Mouse (Mus musculus): ENCODE data around the gene Tepp. TPM values are rescaled to one million over a fixed set of nuclear protein-coding genes. Genes with fewer than 3 reads are reported as not detected.

Tepp gene
- polyA plus RNA-seq, 1 experiment: 2.1 TPM

- H3K36me3 ChIP-seq (ENCODE audit: control insufficient read depth, insufficient read depth, low read length): no peaks in the 10 kb centered on the region
- no peak for DNase-seq
- no peaks in the 10 kb centered on the region for H3K27me3 ChIP-seq (ENCODE audit: control insufficient read depth, insufficient read depth, low read length)
- no peak overlapping the region for H3K27ac ChIP-seq (ENCODE audit: control insufficient read depth, insufficient read depth, low read length)
- TF ChIP-seq CTCF (IDR thresholded peaks at IDR 0.05; ENCODE audit: borderline replicate concordance, control insufficient read depth, extremely low read depth, insufficient read depth, low read length, poor library complexity): no peak
- no peak for TF ChIP-seq POLR2A (IDR thresholded peaks at IDR 0.05; ENCODE audit: control insufficient read depth, extremely low read depth, insufficient read depth, low read length, poor library complexity)
- no peaks in the 10 kb centered on the region for H3K4me1 ChIP-seq (replicated peaks; ENCODE audit: control insufficient read depth, insufficient read depth, low read length)
- 80% methylated on average over 18 of the region's 18 CpGs for WGBS
- no peak overlapping the region for H3K4me3 ChIP-seq (ENCODE audit: control insufficient read depth, insufficient read depth, low read length)
Observed at GRCm38 (mm10) chr8:95312836-95313235, 2.5 kb downstream of the Tepp start.

GRCm38 (mm10) chr8:95313857-95314256 lies 3.5 kb downstream of the Tepp start:
- Histone ChIP-seq H3K27me3 (ENCODE audit: control insufficient read depth, insufficient read depth, low read length) (no peaks in the 10 kb centered on the region), H3K27ac (ENCODE audit: control insufficient read depth, insufficient read depth, low read length) (no peak overlapping the region), H3K4me3 (ENCODE audit: control insufficient read depth, insufficient read depth, low read length) (no peak overlapping the region), H3K36me3 (ENCODE audit: control insufficient read depth, insufficient read depth, low read length) (no peaks in the 10 kb centered on the region), H3K4me1 (replicated peaks; ENCODE audit: control insufficient read depth, insufficient read depth, low read length) (no peaks in the 10 kb centered on the region)
- WGBS: 95% methylated on average over 6 of the region's 6 CpGs
- TF ChIP-seq CTCF (IDR thresholded peaks at IDR 0.05; ENCODE audit: borderline replicate concordance, control insufficient read depth, extremely low read depth, insufficient read depth, low read length, poor library complexity) (no peak), POLR2A (IDR thresholded peaks at IDR 0.05; ENCODE audit: control insufficient read depth, extremely low read depth, insufficient read depth, low read length, poor library complexity) (no peak)
- DNase-seq: no peak

- peaks cover under 1% of the 10 kb centered on the region; the same call in 1 of the 2 replicates for H3K4me1 ChIP-seq (replicated peaks; ENCODE audit: control insufficient read depth, insufficient read depth, low read length)
- no peak overlapping the region for H3K27ac ChIP-seq (ENCODE audit: control insufficient read depth, insufficient read depth, low read length)
- no peaks in the 10 kb centered on the region for H3K27me3 ChIP-seq (ENCODE audit: control insufficient read depth, insufficient read depth, low read length)
- no peak overlapping the region for H3K4me3 ChIP-seq (ENCODE audit: control insufficient read depth, insufficient read depth, low read length)
- WGBS: 60% methylated on average over 2 of the region's 2 CpGs
- no peak for TF ChIP-seq CTCF (IDR thresholded peaks at IDR 0.05; ENCODE audit: borderline replicate concordance, control insufficient read depth, extremely low read depth, insufficient read depth, low read length, poor library complexity)
- TF ChIP-seq POLR2A (IDR thresholded peaks at IDR 0.05; ENCODE audit: control insufficient read depth, extremely low read depth, insufficient read depth, low read length, poor library complexity): no peak
- H3K36me3 ChIP-seq (ENCODE audit: control insufficient read depth, insufficient read depth, low read length): no peaks in the 10 kb centered on the region
- DNase-seq: no peak
Observed at GRCm38 (mm10) chr8:95314707-95315106, 4.3 kb downstream of the Tepp start.

GRCm38 (mm10) chr8:95315350-95315749 lies 5.0 kb downstream of the Tepp start:
- WGBS: 97% methylated on average over 1 of the region's 1 CpGs
- no peaks in the 10 kb centered on the region for H3K27me3 ChIP-seq (ENCODE audit: control insufficient read depth, insufficient read depth, low read length)
- no peak for TF ChIP-seq POLR2A (IDR thresholded peaks at IDR 0.05; ENCODE audit: control insufficient read depth, extremely low read depth, insufficient read depth, low read length, poor library complexity)
- no peak for TF ChIP-seq CTCF (IDR thresholded peaks at IDR 0.05; ENCODE audit: borderline replicate concordance, control insufficient read depth, extremely low read depth, insufficient read depth, low read length, poor library complexity)
- H3K27ac ChIP-seq (ENCODE audit: control insufficient read depth, insufficient read depth, low read length): no peak overlapping the region
- no peak for DNase-seq
- no peaks in the 10 kb centered on the region for H3K36me3 ChIP-seq (ENCODE audit: control insufficient read depth, insufficient read depth, low read length)
- H3K4me3 ChIP-seq (ENCODE audit: control insufficient read depth, insufficient read depth, low read length): no peak overlapping the region
- peaks cover 6% of the 10 kb centered on the region for H3K4me1 ChIP-seq (replicated peaks; ENCODE audit: control insufficient read depth, insufficient read depth, low read length)

- H3K27me3 ChIP-seq (ENCODE audit: control insufficient read depth, insufficient read depth, low read length): no peaks in the 10 kb centered on the region
- peak overlapping the region; percentile 34 for H3K4me3 ChIP-seq (ENCODE audit: control insufficient read depth, insufficient read depth, low read length)
- H3K27ac ChIP-seq (ENCODE audit: control insufficient read depth, insufficient read depth, low read length): no peak overlapping the region
- peaks cover 10% of the 10 kb centered on the region for H3K4me1 ChIP-seq (replicated peaks; ENCODE audit: control insufficient read depth, insufficient read depth, low read length)
- peak; percentile 26; the same call in 1 of the 2 replicates for TF ChIP-seq CTCF (IDR thresholded peaks at IDR 0.05; ENCODE audit: borderline replicate concordance, control insufficient read depth, extremely low read depth, insufficient read depth, low read length, poor library complexity)
- TF ChIP-seq POLR2A (IDR thresholded peaks at IDR 0.05; ENCODE audit: control insufficient read depth, extremely low read depth, insufficient read depth, low read length, poor library complexity): no peak
- WGBS: 4% methylated on average over 41 of the region's 41 CpGs
- peaks cover under 1% of the 10 kb centered on the region; the same call in 1 of the 2 replicates for H3K36me3 ChIP-seq (ENCODE audit: control insufficient read depth, insufficient read depth, low read length)
- DNase-seq: peak; percentile 88
Observed at GRCm38 (mm10) chr8:95320224-95321139, 10.1 kb downstream of the Tepp start.

GRCm38 (mm10) chr8:95323201-95323600 lies 12.8 kb downstream of the Tepp start:
- H3K27me3 ChIP-seq (ENCODE audit: control insufficient read depth, insufficient read depth, low read length): no peaks in the 10 kb centered on the region
- TF ChIP-seq POLR2A (IDR thresholded peaks at IDR 0.05; ENCODE audit: control insufficient read depth, extremely low read depth, insufficient read depth, low read length, poor library complexity): no peak
- no peak for TF ChIP-seq CTCF (IDR thresholded peaks at IDR 0.05; ENCODE audit: borderline replicate concordance, control insufficient read depth, extremely low read depth, insufficient read depth, low read length, poor library complexity)
- DNase-seq: no peak
- 96% methylated on average over 3 of the region's 3 CpGs for WGBS
- H3K4me3 ChIP-seq (ENCODE audit: control insufficient read depth, insufficient read depth, low read length): no peak overlapping the region
- H3K4me1 ChIP-seq (replicated peaks; ENCODE audit: control insufficient read depth, insufficient read depth, low read length): peaks cover 10% of the 10 kb centered on the region
- peaks cover 19% of the 10 kb centered on the region for H3K36me3 ChIP-seq (ENCODE audit: control insufficient read depth, insufficient read depth, low read length)
- H3K27ac ChIP-seq (ENCODE audit: control insufficient read depth, insufficient read depth, low read length): no peak overlapping the region
